Mouse (Mus musculus) induced T-regulatory cell, adult 2 months (primary cell): Measurements from ENCODE around the gene Man2b2.

Experiments
- DNase-seq: peaks from one replicate; pipeline ENCODE4 v3.0.0-alpha.2; 2012; ENCODE audit warnings: low read depth

The Man2b2 gene

DNA sequence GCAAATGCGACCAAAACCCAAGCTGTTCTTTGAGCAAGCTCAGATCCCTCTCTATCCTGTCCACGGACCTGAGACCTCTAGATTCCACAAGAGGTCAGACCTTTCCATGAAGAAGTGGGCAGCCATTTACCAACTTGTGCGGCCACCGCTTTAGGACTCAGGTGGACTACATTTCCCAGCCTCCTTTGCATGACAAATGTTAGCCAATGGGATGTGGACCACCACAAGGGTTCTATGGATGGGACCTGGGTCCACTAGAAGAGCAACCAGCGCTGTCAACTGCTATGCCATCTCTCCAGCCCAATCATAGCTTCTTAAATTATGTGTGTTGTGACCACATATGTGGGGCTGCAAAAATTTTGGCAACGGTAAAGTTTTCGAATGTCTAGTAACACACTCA is 819 bp upstream of the Man2b2 start:
- peak; percentile 23 for DNase-seq

DNA sequence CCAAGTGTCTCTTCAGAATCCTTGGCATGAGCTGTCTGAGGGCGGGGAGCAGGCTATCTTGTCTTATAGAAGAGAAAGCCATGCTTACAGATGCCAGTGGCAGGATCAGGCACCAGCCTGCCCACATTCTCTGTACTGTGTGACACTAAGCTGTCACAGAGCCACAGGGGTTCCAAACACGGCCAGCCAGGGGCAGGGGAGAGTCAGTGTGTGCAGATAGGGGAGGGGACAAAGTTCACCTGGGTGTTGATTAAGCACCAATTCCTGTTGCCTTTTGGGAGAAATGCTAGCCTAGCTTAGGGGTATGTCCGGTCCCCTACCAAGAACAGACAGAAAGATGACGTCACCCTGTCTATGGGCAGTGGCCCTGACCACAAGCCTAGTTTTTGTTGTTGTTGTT is 1.4 kb downstream of the Man2b2 start:
- DNase-seq: no peak

DNA sequence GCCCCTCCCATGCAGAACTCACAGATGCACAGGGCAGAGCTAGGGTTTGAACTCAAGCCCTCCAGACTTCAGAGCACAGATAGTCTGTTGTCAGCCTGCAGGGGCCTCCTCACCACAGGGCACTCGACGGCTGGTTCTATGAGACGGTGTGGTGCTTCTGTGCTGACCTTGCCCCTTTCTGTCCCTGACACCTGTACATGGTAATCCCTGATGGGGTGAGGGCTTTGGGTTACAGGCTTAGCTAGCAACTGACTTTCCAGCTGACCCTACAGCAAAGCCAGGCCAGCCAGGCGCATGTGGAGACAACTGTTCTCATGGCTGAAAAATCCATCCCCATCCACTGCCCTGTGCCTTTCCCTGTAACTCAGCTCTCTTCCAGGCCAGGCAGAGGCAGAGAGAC is 7.5 kb downstream of the Man2b2 start:
- DNase-seq: no peak

DNA sequence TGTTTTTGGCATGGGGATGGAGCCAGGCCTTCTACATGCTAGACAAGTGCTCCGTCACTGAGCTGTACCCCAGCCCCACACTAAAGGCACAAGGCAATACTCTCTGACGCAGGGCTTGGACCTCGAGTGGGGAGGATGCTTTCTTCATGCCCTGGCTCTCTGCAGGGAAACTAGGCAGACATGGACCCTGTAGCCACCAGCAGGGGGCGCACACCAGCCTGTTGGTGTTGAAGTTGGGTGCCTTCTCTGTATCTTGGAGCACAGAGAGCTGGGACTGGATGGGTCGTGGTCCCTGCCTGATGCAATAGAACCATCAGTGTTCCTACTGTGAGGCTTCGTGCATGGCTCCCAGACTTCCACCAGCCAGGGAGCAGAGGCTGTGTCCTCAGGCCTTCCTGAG is 10.3 kb downstream of the Man2b2 start:
- DNase-seq: peak; percentile 74

DNA sequence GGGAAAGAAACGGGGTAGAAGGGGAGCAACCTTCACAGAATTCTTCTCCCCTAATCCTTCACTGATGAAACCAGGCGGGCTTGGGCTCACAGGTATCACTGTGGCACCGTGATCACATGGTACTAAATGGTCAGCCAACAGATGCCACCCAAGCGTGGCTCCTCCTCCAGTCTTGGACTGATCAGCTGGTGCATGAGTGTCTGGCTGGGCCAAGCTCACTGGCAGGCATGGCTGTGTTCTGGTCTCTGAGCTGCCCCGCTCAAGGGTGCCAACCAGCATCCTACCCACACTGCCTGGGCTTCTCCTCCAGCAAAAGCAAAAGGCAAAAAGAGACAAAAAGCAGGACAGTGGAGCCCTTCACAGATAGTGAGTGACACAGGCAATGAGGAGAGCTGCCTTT is 10.7 kb downstream of the Man2b2 start:
- no peak for DNase-seq

DNA sequence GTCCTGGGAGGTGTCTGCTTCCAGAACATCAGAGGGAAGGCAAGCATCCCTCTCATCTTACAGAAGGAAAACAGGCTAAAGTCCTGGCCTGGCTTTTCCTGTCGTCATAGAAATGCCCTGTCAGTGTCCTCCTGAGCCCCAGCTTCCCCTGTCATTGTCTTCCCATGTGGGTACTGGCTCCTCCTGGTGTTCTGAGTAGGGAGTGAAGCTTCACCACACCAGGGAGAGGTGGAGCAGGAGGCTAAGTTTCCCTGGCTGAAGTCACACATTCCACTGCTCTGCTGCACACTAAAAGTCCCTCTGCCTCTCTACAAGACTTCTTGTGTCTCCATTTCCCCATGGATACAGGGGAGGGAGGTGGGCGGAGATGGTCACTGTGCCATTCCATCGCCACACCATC is 12.7 kb downstream of the Man2b2 start:
- no peak for DNase-seq

DNA sequence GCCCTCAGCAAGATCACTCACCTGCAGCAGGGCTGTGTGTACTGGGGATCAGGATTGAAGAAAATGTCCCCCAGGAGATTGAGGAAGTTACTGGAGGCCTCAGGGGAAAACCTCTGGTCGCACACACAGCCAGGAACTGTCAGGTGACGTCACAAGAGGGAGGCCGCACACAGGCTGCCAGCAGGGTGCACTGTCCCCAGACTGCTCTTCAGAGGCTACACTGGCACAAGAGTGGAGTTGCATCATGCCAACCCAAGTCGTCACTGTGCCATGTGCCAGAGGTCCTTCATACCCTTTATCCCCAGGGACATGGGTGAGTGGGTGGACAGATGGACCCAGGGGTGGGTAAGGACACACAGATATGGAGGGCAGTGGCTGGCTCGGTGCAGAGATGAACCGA is 15.9 kb downstream of the Man2b2 start:
- no peak for DNase-seq

DNA sequence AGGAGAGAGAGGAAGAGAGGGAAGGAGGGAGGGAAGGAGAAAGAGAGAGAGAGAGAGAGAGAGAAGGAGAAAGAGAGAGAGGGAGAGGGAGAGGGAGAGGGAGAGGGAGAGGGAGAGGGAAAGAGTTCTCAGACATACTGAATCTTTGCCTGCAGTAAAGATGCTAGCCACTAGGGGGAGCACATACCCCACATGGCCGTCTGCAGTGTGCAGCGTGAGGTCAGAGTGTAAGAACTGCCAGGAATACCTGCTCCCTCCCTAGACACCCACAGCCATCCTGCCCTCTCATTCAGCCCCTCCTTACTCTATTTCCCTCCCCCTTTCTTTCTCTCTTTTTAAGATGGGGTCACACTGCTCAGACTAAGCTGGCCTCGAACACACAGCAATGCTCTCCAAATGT is 19.0 kb downstream of the Man2b2 start:
- peak; percentile 76 for DNase-seq

DNA sequence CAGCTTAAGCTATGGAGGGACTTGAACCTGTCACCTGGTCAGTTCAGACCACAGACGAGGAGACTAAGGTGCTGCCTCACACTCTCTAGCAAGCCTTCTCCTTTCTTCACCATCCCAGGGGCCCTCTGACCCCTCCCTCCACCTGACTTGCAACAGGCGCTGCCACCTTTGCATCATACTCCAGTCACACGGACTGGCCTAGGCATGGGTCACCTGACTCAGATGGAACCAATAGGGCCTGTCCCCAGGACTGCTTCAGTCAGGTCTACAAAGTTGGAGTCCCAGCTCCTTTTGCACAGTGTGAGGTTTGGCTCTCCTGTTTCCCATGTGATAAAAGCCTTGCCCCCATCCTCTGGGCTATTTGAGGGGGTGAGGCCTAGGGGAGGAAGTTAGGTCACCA is 19.8 kb downstream of the Man2b2 start:
- DNase-seq: no peak

DNA sequence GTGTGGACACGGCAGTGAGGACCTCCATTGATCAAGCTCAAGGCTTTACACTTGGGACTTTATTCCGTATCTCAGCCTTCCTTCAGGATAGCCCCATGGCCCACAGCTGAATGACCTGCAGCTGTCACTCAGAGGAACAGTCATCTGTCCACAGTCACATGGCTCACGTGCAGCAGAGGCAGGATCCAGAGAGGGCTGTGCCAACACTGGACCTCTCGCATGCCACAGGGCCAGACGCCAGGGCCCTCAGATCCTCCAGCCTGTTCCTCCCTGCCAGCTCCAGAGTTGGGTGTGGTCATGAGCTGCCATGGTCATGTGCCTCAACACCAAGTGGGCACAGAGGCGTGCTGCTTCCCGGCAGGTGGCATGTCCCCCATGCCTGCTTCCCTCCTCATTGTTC is 21.3 kb downstream of the Man2b2 start:
- DNase-seq: no peak

DNA sequence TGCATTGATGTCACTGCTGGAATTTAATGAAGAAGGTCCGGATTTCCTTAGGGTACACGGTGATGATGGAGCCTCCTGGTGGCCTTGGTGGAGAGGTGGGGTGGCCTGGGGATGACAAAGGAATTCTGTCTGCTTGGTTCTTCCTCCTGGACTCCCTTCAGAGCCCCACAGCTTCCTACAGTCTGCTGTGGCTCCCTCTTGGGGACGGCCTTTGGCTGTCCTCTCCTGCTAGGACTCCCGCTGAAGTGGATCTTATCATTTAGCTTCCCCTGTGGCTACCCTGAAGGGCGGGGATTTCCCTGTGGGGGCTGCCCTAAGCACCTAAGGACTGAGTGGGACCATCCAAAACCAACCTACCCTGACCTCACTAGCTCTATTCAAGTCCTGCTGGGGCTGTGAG is 23.3 kb downstream of the Man2b2 start:
- no peak for DNase-seq

DNA sequence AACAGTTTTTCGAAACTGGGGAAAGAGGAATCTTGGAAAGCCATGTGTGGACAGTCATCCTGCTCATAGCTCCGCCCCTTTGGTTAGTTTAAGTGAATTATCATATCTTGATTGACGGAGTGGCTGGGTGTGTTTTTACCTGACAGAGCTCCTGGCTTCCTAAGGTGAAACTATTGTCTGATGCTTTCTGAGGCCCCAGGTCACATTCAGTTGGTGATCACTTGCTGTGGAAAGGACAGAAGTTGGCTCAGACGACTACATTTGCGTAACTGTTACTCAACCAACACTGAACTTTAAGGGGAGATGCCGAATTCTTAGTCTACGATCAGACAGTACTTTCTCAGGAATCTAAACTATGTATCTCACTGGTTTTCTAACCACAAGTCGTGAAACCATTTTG is 33.2 kb downstream of the Man2b2 start:
- DNase-seq: no peak

DNA sequence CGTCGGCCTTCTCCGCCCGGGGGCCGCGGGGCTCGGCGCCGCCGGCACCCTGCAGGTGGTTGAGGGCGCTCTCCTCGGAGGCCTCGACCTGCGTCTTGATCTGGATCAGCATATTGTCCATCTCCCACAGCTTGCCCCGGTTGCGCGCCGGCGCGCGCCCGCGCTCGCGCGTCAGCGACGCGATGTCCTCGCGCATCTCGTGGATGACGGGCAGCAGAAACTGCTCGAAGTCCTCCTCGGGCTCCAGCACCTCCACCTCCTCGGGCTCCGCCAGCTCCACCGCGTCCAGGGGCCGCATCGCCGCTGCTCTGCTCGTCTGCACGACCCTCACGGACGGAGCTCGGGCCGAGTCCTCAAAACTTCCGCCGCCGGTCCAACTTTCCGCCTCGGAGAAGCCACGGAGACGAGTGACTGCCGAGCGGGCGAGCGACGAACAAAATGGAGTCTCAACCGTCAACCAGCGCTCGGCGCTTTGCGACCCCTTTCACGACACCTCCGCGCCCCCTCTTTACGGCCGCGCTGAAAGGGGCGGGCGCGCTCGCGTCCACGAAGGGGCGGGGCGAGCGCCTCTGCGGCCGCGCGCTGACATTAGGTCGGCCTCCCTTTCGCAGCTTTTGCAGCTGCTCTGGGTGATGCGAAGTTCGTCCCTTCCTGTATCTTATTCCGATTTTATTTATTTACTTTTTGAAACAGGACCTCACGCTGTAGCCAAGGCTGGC is 34.0 kb downstream of the Man2b2 start, which contains the start of gene Mrfap1:
Gene Mrfap1 (minus strand): TSS at position 477 of the 719 bp plus-strand sequence.
- peak; percentile 97 for DNase-seq

DNA sequence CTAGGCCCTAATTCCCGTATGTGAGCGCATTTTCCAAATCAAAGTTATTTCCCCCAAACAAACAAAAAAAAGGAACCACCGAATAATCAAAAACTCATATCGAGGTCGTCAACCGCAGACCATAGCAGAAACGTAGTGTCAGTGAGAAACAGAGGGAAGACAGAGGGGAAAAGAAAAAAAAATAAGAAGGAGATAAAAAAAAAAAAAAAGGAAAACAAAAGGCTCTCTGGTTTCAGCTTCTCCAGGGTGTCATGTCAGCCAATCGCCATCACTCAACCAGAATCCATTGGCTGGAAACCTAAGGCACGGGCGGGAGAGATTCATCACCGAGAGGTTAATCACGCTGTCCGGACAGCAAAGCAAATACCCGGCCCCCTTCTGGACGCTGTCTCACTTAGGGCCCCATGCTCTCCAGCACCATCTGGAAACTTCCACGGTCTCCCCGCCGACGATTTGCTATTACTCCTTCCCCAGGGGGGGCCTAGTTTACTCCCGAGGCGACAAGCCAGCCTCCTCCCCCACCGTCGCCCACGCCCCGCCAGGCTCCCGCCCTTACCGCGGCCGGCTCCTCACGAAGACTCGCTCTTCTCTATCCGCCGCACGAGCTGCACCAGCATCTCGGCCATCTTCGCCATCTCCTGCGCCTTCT is 34.7 kb downstream of the Man2b2 start:
- peak; percentile 75 for DNase-seq

DNA sequence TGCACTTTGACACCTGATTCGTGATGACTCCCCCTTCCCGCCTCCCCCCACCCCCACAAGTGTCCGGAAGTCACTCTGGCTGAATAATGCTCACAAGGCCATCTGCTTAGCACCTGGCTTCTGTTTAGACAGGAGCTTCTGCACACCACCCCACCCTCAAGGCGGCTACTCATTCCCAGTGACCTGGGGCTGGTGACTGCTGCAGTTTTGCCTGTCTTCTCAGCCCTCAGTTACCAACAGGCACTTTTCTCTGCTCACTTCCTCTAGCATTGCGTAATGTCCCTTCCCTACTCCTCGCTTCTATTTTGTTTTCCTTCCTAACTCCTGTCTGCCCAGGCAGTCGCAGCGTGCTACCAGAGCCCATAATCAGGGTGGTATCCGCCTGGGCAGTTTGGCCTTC is 38.6 kb downstream of the Man2b2 start:
- DNase-seq: no peak

DNA sequence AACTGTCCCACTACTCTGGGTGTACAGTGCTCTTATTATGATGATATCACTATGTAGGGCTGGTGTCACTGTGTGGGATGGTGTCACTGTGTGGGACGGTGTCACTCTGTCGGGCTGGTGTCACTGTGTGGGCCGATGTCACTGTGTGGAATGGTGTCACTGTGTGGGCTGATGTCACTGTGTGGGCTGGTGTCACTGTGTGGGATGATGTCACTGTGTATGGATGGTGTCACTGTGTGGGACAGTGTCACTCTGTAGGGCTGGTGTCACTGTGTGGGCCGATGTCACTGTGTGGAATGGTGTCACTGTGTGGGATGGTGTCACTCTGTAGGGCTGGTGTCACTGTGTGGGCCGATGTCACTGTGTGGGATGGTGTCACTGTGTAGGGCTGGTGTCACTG is 44.4 kb downstream of the Man2b2 start:
- DNase-seq: no peak

DNA sequence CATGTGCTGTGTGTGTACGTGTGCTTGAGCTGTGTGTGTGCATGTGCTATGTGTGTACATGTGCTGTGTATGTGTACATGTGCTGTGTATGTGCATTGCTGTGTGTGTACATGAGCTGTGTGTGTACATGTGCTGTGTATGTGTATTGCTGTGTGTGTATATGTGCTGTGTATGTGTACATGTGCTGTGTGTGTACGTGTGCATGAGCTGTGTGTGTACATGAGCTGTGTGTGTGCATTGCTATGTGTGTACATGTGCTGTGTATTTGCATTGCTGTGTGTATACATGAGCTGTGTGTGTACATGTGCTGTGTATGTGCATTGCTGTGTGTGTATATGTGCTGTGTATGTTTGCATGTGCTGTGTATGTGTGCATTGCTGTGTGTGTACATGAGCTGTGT is 50.9 kb downstream of the Man2b2 start:
- DNase-seq: no peak

DNA sequence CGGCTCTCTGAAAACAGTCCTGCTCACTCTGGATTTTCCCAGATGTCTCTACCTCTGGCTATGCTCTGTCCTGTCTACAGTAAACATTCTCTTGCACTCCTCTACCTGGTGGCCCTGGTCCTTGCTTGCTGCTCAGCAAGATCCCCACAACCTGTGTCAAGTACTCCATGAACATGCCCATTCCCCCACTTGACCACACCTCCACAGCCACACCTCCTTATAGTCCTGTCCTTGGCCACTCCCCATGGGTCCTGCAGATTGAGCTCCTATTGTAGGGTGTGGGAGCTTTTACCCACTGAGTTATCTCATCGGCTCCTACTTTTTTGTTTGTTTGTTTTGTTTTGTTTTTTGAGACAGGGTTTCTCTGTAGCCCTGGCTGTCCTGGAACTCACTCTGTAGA is 51.6 kb downstream of the Man2b2 start:
- DNase-seq: no peak

DNA sequence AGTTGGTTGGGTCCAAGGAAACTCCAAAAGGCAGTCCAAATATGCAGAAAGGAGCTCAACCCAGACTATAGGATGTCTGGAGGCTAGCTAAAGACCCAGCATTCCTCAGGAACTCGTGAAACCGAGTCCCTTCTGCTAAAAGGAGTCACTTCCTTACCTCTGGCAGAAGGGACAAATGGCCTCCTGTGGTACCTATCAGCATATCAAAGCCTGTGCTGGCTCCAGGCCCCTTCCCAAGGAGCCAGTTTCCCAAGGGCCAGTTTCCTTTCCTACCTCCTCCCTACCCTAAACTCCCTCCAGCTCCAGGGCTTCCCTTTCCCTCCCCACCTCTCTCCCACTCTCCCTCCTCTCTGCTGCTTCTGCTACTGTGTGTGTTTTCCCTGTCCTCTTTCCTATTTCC is 53.3 kb downstream of the Man2b2 start:
- DNase-seq: no peak

DNA sequence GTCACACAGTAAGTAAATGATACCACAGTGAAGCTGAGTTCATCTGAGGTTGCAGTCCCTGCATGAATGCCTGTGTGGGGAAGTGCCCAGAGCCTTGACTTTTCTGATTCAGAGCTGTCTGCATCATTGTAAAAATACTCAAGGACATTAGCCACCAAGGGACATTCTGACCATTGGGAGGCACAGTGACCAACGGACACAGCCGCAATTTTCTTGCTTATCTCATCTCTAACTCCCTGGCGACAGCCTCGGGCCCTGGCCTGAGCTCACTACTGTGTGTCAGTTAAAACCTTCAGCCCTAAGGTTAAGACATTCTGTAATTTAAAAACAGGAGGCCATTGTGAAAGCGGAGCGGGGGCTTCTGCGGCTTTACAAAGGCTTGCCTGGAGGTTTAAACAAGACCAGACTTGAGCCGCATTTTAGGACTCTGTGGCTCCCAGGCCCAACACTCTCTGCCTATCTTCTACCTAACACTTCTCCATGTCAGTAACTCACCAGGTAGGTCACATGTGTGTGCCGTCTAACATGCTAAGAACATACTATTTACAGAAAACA is 54.4 kb downstream of the Man2b2 start:
- DNase-seq: no peak

DNA sequence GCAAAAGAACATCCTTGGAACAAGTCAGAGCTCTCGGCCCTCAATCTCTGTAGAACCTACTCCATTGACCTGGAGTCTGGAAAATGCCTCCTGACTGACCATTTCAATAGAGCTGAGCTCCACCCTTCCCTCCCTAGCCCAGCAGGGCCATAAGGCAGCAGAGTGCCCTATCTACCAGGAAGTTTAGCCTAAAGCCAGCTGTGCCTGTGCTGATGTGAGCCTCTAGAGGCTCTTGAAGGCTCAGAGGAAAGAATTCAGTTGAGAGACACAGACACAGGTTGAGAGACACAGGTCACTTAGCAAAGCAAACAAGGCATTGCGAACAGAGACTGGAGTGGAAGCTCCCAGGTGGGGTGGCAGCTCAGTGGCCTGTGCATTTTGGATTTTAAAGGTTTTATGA is 55.1 kb downstream of the Man2b2 start:
- no peak for DNase-seq

DNA sequence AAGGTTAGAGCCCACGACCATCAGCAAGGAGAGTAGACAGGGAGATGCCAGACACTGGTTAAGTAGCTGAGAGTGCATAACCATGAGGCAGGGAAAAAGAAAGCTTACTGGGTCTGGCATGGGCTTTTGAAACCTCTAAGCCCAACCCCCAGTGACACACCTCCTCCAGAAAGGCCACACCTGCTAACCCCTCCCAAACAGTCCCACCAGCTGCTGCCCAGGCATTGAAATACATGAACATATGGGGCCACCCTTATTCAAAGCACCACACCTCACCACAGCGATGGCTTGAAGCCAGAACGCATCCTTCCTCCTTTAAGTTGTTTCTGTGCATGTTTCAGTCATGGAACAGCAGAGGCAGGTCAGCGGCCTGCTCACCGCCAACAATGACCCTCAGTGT is 57.9 kb downstream of the Man2b2 start:
- no peak for DNase-seq

DNA sequence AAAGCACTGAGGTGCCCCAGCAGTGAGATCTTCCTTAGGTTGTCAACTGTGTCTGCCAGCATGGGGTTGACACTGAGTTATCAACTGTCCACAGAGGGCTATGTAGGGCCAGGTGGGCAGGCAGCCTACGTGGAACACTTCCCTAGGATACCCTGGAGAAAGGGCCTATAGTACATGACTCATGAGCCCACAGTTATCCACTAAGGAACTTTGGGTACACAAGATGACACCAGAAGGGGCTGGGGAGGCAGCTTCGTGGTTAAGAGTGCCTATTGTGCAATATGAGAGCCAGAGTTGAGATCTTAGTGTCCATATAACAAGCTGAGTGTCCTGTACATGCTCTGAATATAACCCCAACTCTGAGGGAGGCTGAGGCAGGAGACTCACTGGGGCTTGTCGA is 60.9 kb downstream of the Man2b2 start:
- no peak for DNase-seq
